Mouse (Mus musculus) adrenal gland, adult 8-10 months (tissue): ENCODE data around the gene Cpa5. TPM values are rescaled to one million over a fixed set of nuclear protein-coding genes. Genes with fewer than 3 reads are reported as not detected.

Experiments used
- DNase-seq: peaks from one replicate; pipeline ENCODE4 v3.0.0; 2022
- total RNA-seq, 4 experiments: library from RNA; stranded (reverse); gene quantifications; 2 replicates each; pipeline ENCODE4 v1.2.4; 2022

Cpa5 gene
- total RNA-seq, 4 experiments from 2014 or later = not detected

DNA sequence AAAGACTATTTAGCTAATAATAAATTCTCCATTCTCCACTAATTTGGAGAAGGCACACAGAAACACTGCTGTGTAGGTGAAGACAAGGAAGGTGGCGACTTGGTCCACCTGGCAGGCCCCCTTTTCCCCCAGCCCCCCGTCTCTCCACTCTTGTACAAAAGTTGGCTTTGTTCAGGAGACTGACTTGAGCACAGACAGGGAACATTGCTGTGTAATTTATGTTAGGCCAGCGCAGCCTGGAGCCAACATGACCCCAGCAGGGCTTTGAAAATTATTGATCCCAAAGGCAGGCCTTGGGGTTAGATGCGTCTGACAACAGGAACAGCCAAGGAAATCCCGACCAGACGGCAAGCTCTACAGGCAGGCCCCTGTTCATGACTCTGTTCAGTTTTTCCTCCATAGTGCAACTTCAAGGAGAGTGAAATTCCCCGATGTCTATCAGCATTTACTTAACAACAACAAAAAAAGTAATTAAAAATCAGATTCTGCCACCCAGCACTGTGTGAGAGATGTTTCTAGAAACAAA is 6.4 kb upstream of the Cpa5 start:
- DNase-seq = no peak

DNA sequence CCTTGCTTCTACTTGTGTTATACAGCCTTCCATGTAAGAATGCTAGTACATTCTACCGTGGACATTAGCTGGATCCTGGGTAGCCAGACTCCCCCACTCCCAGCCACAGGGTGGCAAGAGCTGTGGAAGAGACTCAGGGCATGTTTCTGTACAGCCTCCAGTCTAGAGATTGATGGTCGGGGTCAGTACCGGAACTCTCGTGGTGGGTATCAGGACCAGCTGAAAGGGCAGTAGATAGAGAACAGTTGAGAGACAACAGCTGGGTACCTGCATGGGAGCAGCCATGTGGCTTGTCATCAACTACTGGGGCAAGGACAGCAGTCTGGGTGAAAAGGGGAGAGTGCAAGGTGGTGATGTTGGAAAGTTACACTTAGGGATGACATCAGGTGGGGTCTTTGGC is 5.7 kb upstream of the Cpa5 start:
- DNase-seq = no peak

GRCm38 (mm10) chr6:30605672-30606071 is 5.1 kb upstream of the Cpa5 start:
- DNase-seq = no peak

- no peak for DNase-seq
Measured at GRCm38 (mm10) chr6:30611212-30611611, 402 bp downstream of the Cpa5 start.

- no peak for DNase-seq
Measured at GRCm38 (mm10) chr6:30614251-30614650, 3.4 kb downstream of the Cpa5 start.

- DNase-seq = no peak
Measured at GRCm38 (mm10) chr6:30615741-30616140, 4.9 kb downstream of the Cpa5 start.

GRCm38 (mm10) chr6:30616491-30616941 is 5.7 kb downstream of the Cpa5 start:
- no peak for DNase-seq

DNA sequence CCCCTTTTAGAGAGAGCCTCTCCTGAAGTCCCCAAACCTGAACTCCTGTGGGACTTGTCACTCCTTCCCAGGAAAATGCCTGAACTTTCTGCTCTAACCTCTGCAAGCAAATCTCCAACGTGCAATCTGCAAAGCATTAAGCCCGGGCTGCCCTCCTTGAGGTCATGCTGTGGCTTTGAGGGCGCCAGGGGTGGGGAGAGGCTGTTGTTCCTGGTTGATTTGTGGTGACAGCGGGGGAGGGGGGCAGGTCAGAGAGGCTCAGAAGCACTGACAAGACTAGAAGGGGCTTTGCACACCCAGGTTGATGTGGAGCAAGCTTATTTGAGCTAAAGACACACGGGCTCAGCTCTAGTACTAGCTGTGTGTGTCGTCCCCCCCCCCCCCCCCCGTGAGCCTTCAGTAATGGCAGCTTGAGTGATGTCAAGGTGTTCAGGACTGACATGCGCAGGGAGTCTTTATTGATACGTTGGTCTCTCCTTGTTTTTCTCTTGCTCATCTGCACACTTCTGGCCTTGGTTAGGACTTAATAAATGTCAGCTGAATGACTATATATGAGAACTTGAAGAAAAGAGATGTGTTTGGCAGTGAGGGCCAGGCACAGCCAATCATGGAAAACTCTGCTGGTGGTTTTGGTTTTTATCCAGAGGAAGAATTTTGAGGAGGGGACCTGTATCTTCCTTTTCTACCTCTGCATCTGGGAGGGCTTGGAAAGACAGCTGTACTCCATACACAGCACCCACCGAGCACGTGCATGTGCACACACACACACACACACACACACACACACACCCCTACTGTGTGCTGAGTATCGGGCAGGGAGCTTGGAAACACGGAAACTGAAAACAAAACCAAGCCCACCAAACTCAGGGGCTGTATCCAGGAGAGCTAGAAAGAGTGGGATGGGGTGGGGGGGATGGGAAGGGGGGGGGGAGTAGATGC is 6.5 kb downstream of the Cpa5 start:
- peak; percentile 18 for DNase-seq

DNA sequence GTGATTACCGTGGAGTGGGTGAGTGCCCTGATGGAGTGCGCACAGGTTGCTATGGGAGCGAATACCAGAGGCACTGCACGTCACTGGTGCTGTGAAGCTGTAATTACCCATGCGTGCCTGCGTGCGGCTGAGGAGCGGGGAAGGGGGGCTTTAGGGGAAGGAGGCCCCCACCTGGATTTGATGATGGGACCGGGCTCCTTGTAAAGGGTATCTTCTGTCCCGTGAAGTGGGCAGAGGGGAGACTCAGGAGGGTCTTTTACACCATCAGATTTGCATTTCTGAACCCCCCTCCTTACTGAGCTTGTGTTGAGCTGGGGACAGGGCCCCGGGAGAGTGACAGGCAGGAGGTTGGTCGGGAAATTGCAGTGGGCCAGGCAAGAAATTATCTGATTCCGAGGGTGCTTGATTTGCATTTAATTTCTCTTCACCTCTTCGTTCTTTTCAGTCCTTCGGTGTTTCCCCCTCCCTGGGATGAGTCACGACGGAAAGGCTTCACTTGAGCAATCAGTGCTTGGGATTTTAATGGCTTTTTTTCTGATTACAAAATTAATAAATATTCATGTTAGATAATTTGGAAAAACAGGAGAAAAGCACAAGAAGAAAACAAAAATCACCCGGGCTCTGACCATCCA is 7.3 kb downstream of the Cpa5 start:
- DNase-seq = peak; percentile 18

- DNase-seq = no peak
Measured at GRCm38 (mm10) chr6:30618735-30619134, 7.9 kb downstream of the Cpa5 start.

DNA sequence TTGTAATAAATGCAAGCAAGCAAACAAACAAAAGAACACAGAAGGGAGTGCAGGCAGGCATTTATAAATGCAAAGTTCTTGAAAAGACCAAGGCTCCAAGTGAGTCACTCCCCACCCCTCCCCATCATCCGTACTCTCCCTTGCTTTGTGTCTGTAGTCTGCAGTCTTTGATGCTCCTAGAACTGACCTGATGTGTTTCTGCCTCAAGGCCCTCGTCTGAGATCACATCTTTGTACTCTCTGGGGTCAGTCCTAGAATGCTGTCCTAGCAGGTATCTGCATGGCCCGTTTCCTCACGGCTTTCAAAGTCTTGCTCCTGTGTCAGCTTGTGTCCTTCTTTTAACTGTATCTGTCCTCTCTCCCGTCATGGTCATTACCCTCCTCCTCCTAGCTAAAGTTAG is 8.8 kb downstream of the Cpa5 start:
- DNase-seq = no peak

DNA sequence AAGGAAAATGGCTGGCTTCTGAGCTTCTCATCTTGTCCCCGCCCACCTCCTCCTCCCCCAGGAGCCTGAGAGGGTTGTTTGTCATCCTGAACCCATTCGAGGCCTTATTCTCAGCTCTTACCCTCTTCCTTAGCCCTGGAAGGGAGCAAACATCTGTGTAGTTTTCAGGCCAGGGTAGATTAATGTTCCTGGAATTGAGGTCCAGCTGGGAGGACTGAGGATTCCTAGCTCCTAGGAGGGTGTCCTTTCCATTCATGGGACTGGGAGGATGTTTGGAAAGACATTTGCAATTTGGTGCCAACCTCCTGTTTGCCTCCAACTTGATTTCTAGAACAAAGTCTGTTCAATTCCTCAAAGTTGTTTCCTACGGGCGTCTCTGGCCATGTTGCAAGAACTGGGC is 9.8 kb downstream of the Cpa5 start:
- no peak for DNase-seq

- no peak for DNase-seq
Measured at GRCm38 (mm10) chr6:30620994-30621393, 10.2 kb downstream of the Cpa5 start.

DNA sequence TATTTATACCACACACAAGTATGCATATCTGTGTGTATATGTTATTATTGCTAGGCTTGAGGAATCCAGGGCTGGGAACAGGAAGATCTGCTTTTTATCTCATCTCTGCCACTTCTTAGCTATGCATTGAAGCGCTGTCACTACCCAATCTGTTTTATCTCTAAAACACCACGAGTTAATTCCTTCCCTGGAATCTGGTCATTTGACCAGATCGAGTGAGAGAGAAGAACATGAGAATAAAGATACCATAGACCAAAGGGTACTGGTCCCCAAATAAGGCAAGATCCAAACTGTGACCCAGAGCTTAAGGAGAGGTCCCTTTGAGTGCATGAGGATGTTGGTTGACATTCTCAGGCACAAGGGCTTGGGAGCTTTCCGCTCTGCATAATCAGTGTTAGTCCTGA is 11.2 kb downstream of the Cpa5 start:
- DNase-seq = no peak

DNA sequence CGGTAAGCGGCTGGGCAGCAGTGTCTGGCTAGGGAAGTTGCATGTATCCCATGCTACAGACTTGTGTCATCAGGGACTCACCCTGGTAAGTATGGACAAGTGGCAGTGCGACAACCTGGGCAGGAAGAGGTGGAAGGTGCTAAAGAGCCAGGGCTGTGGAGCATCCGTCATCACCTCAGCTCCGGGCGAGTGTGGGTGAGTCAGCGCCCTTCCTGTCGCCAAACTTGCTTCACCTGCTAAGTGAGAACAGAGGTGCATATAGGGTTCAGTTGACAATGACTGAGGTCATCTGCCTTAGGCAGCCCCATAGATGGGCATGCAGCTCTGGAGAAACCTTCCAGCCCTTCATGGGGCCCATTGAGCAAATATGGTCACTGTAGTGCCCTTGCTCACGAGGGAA is 14.0 kb downstream of the Cpa5 start:
- DNase-seq = no peak

GRCm38 (mm10) chr6:30628152-30628551 is 17.3 kb downstream of the Cpa5 start:
- DNase-seq = peak; percentile 33

- DNase-seq = no peak
Measured at GRCm38 (mm10) chr6:30629989-30630388, 19.2 kb downstream of the Cpa5 start.

- DNase-seq = no peak
Measured at GRCm38 (mm10) chr6:30635361-30635862, 24.6 kb downstream of the Cpa5 start.

DNA sequence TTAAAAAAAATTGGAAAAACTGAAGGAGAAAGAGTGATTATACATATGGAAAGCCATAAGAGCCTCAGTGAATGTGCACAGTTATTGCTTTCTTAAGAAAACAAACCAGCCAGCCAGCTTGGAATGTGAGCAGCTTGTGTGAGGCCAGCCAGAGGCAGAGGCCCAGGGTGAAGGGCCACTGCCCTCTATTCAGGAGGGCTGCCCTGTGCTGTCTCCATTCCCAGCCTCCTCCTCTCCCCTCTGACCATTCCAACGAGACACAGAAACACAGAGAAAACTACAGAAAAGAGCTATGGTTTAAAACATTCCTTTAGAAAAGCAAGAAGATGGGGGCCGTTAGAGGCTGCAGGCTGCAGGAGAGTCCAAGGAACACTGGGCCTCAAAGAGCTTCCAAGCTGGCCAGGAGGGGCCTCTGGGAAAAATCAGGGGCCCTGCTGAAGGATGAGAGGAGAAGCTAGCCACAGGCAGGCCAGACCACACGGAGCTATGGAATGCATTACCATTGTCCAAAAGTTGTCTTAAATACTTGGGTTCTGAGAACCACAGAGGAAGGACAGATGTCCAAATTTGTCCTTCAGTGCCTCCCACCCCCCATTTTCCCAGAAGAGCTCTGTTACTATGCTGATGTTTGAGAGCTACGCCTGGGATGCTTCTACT is 25.5 kb downstream of the Cpa5 start:
- DNase-seq = no peak

- no peak for DNase-seq
Measured at GRCm38 (mm10) chr6:30638674-30639268, 28.0 kb downstream of the Cpa5 start, which contains the start of gene Cpa1. Gene Cpa1, plus strand, starts transcription at chr6:30639218.

- no peak for DNase-seq
Measured at GRCm38 (mm10) chr6:30643694-30644460, 33.1 kb downstream of the Cpa5 start.

DNA sequence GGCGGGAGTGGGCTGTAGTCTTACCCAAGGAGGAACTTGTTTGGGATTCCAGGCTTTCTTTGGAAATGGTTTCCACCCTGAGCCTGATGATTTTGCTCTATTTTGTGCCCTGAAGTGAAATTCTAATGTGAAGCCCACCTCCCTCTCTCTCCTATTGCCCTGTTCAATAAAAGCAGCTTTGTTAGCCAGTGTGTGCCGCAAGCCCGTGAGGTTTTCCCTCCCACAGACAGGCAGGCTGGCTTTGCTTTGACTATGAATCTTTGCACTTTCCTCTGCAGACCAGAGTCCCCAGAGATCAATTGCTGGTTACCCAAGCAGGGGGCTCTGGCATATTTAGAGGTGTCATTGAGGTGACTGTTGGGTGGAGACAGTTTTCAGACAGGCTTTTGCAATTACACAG is 33.7 kb downstream of the Cpa5 start:
- no peak for DNase-seq
